Mouse (Mus musculus) small intestine, adult 2 months (tissue): ENCODE data around the gene Snrpa1. TPM values are rescaled to one million over a fixed set of nuclear protein-coding genes. Genes with fewer than 3 reads are reported as not detected.

Source experiments
- H3K27ac ChIP-seq: fragments of 200-500 bp; 2 replicates; pipeline ENCODE4 v1.5.1; 2012; ENCODE audit warnings: low read depth, low read length, control low read depth, inconsistent platforms; ENCODE audit not compliant: insufficient read depth
- H3K27me3 ChIP-seq: fragments of 200-500 bp; 2 replicates; pipeline ENCODE4 v1.6.1; 2012; ENCODE audit warnings: mild to moderate bottlenecking, moderate library complexity, low read length, inconsistent platforms; ENCODE audit not compliant: control insufficient read depth, insufficient read depth
- H3K36me3 ChIP-seq: fragments of 200-500 bp; 2 replicates; pipeline ENCODE4 v1.6.1; 2012; ENCODE audit warnings: mild to moderate bottlenecking, low read length, control low read depth, inconsistent platforms; ENCODE audit not compliant: control insufficient read depth, insufficient read depth
- H3K4me1 ChIP-seq: fragments of 200-500 bp; 2 replicates; pipeline ENCODE4 v1.6.1; 2012; ENCODE audit warnings: low read length, inconsistent platforms, mixed read lengths; ENCODE audit not compliant: control insufficient read depth, insufficient read depth, insufficient read length
- H3K4me3 ChIP-seq: fragments of 200-500 bp; 2 replicates; pipeline ENCODE4 v1.5.1; 2012; ENCODE audit warnings: low read depth, mild to moderate bottlenecking, control low read depth, inconsistent platforms, low read length, moderate library complexity
- CTCF ChIP-seq: fragments of 200-500 bp; IDR thresholded peaks from 2 replicates; pipeline ENCODE4 v1.5.1; 2012; ENCODE audit warnings: low read depth, mild to moderate bottlenecking, control low read depth, inconsistent platforms, low read length, moderate library complexity, mixed read lengths; ENCODE audit not compliant: insufficient replicate concordance, insufficient read length; ENCODE audit errors: extremely low read depth
- POLR2A ChIP-seq: fragments of 200-500 bp; IDR thresholded peaks from 2 replicates; pipeline ENCODE4 v1.6.1; 2012; ENCODE audit warnings: low read depth, mild to moderate bottlenecking, control low read depth, inconsistent platforms, low read length, moderate library complexity
- WGBS: fragments of 180-500 bp; shearing (Covaris S2); methylation state at CpG from one replicate; pipeline ENCODE4 v1.1.7; 2018; 5-methylcytosine and 5-hydroxymethylcytosine counted together
- polyA plus RNA-seq: library from polyadenylated mRNA; depleted of rRNA; stranded (reverse); fragments of >200 nt; gene quantifications from 2 replicates; pipeline ENCODE4 v1.2.3, GENCODE M21; 2012

Snrpa1 gene
- polyA plus RNA-seq, 1 experiment = 4.7 TPM

DNA sequence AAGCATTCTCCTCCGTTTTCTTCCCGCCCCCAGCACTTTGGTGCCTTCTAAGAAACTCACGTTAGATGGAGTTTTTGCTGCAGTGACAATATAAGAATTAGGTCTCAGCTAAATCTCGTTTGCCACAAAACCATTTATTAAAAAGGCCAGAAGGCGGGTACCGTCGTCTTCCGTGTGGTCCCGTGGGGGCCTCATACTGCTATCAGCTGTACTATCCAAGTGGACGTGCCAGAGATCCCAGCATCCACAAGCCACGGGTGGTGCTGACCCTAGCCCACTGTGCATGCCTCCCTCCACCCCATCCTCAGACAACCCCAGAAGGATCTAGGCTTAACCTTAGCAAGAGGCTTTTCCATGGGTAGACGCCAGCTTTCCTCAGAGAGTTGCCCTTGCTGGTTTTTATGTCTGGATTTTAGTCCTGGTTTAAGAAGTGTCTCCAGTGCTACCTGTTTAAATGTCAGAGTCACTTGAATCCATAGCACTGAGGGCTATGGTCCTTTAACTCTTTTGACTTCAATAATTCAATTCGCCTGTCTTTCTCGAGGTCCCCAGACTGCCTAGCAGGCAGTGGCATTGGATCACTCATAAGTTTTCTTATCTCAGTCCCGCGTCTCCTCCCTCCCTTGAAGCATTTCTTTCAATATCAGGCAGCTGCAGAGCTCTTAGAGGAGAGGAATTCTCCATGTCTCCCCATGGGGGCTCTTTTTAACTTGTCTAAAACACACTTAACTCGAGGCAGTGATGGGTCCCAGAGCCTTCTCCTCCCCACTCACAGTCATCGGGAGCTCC lies 18.6 kb upstream of the Snrpa1 start:
- 82% methylated on average over 18 of the region's 18 CpGs for WGBS
- no peak overlapping the region for H3K4me3 ChIP-seq
- TF ChIP-seq POLR2A (no peak), CTCF (no peak)
- no peaks in the 10 kb centered on the region for H3K27me3 ChIP-seq
- H3K4me1 ChIP-seq = no peaks in the 10 kb centered on the region
- H3K27ac ChIP-seq = no peak overlapping the region
- H3K36me3 ChIP-seq = no peaks in the 10 kb centered on the region

- H3K4me3 ChIP-seq = no peak within 1 kb of the TSS
- no peak for TF ChIP-seq CTCF
- TF ChIP-seq POLR2A = no peak
- WGBS = 77% methylated on average over 10 of the region's 10 CpGs
- H3K36me3 ChIP-seq = no peaks in the 10 kb centered on the region
- no peaks in the 10 kb centered on the region for H3K4me1 ChIP-seq
- H3K27ac ChIP-seq = no peak within 1 kb of the TSS
- H3K27me3 ChIP-seq = no peaks in the 10 kb centered on the region
These were observed 15.0 kb upstream of the Snrpa1 start, which contains the start of gene Gm45213 for GRCm38 (mm10) chr7:66043552-66044459. Gene Gm45213 (plus strand): TSS chr7:66043602.

GRCm38 (mm10) chr7:66044617-66045016 lies 14.2 kb upstream of the Snrpa1 start:
- Histone ChIP-seq H3K4me3 (no peak overlapping the region), H3K27me3 (no peaks in the 10 kb centered on the region), H3K36me3 (no peaks in the 10 kb centered on the region), H3K4me1 (no peaks in the 10 kb centered on the region), H3K27ac (no peak overlapping the region)
- WGBS = 34% methylated on average over 9 of the region's 9 CpGs
- TF ChIP-seq CTCF = no peak

DNA sequence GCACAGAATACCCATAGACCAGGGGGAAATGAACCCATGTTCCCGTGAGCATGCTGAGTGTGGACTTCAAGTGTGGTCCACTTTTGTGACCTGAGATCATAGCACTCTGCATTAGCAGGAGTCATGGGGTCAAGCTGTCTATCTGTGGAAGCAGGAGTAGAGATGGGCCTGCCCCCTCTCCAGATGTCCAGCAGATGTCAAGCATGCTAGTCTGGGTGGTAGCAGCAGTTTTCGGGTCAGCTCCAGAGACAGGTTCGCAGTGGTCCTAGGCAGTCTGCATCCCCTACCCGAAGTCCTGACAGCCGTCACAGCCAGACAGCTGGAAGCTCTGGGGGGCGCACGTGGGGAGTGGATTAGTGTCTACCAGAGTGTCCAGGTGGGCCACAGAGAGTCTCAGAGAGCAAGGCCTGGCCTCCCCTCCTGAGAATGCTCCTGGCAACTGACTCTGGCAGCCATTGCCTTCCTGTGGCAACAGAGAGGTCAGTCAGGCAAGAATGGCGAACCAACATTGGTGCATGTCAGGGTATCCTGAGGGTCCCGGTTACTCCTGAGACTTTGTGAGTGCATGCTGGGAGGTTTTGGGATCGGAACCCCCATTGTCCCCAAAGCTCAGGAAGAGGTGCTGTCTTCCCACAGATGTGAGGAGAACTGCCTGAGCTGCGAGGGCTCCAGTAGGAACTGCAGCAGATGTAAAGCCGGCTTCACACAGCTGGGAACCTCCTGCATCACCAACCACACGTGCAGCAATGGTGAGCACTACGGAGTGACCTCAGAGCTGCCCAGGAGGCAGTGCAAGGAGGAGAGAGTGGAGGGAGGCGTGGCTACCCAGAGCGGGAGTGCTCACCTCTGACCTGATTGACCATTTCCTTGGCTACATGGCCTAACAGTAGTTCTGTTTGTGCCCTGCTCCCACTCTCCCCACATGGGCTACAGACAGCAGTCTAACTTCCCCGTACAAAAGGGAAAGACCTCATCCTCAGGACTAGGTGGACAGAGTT lies 11.6 kb upstream of the Snrpa1 start:
- Histone ChIP-seq H3K36me3 (no peaks in the 10 kb centered on the region), H3K27ac (no peak overlapping the region), H3K4me3 (no peak overlapping the region), H3K27me3 (no peaks in the 10 kb centered on the region), H3K4me1 (no peaks in the 10 kb centered on the region)
- no peak for TF ChIP-seq CTCF
- TF ChIP-seq POLR2A = no peak
- WGBS = 74% methylated on average over 17 of the region's 17 CpGs

DNA sequence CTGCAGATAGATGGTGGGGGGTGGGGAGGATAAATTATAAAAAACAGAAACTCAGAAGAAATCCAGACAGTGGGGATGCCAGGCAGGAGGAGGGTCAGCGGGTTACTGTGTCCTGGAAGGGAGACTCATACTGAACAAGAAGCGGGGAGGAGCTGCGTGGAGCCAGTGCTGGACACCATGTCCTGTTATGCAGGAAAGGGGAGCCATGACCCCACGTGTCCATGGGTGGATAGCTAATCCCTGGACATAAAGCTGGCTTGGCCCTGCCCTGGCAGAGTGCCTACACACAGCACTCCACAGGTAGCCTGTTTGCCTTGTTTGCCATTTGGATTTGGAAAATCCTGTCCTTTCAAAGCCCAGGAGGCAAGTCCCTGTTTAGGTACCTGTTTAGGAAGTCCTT lies 10.8 kb upstream of the Snrpa1 start:
- 83% methylated on average over 4 of the region's 4 CpGs for WGBS
- Histone ChIP-seq H3K4me1 (no peaks in the 10 kb centered on the region), H3K27ac (no peak overlapping the region), H3K4me3 (no peak overlapping the region), H3K36me3 (no peaks in the 10 kb centered on the region), H3K27me3 (no peaks in the 10 kb centered on the region)
- TF ChIP-seq CTCF (no peak), POLR2A (no peak)

DNA sequence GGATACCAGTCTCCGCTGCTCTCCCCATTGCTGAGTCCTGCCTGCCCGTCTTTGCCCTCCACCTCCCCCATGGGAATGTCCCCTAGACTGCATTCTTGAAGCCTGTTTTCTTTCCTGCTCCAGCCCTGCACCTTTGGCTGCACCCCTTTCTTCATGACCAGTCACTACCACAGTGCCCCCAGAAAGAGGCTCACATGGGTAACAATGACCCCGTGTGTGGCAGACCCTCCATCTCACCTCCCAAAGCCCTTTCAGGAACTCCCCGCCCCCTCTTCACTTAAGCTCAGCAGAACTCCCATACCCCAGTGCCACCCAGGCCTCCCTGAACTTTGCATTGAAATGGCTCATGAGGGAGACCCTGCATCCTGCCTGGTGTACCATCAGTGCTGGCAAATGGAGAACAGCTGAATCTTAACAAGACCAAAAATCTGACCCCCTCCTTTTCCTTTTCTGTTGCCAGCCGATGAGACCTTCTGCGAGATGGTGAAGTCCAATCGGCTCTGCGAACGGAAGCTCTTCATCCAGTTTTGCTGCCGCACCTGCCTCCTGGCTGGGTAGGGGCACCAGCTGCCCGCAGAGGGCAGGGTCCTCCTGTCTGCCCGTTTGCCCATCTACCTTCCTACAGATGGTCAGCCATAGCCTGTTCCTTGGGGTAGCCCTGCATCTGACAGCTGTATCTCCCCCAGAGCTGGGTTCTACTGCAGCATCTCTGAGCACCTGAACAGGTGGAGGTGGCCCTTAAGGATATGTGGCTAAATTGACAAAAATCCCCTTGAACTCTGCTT lies 10.2 kb upstream of the Snrpa1 start:
- H3K27ac ChIP-seq = no peak overlapping the region
- no peaks in the 10 kb centered on the region for H3K4me1 ChIP-seq
- no peaks in the 10 kb centered on the region for H3K27me3 ChIP-seq
- H3K4me3 ChIP-seq = no peak overlapping the region
- TF ChIP-seq CTCF = no peak
- TF ChIP-seq POLR2A = no peak
- no peaks in the 10 kb centered on the region for H3K36me3 ChIP-seq
- WGBS = 86% methylated on average over 12 of the region's 12 CpGs
